Mouse (Mus musculus): ENCODE measurements at regions not wholly inside any gene's neighbourhood (a gene's known extent, or its start where the extent isn't known, plus 50 kb on each side); places are given as distances from the start of the nearest gene placed in this dataset.
A peak's percentile ranks its signal among the peaks of the same experiment; 100 is the strongest.

GRCm38 (mm10) chr3:120015376-120015775 lies 231.1 kb upstream of the Ptbp2 start:
- Histone ChIP-seq H3K9me3 (replicated peaks) (no peaks in the 10 kb centered on the region), H3K9ac (replicated peaks) (no peak overlapping the region), H3K4me1 (no peaks in the 10 kb centered on the region), H3K27ac (replicated peaks) (no peak overlapping the region), H3K36me3 (no peaks in the 10 kb centered on the region), H3K27me3 (replicated peaks) (no peaks in the 10 kb centered on the region), H3K4me3 (replicated peaks) (no peak overlapping the region), H3K4me2 (no peak overlapping the region)
- WGBS, result 86% methylated on average over 7 of the region's 7 CpGs
- ATAC-seq (ENCODE audit: low FRiP score), result no peak

- Histone ChIP-seq H3K27ac (replicated peaks) (no peak overlapping the region), H3K9me3 (replicated peaks) (no peaks in the 10 kb centered on the region), H3K4me2 (no peak overlapping the region), H3K27me3 (replicated peaks) (no peaks in the 10 kb centered on the region), H3K9ac (replicated peaks) (no peak overlapping the region), H3K4me3 (replicated peaks) (no peak overlapping the region), H3K36me3 (no peaks in the 10 kb centered on the region), H3K4me1 (no peaks in the 10 kb centered on the region)
- ATAC-seq (ENCODE audit: low FRiP score), result no peak
- 18% methylated on average over 3 of the region's 3 CpGs for WGBS
Observed at GRCm38 (mm10) chr3:120011861-120012260, 227.6 kb upstream of the Ptbp2 start.

GRCm38 (mm10) chr3:120008110-120008509 lies 223.8 kb upstream of the Ptbp2 start:
- ATAC-seq (ENCODE audit: low FRiP score), result no peak
- no peaks in the 10 kb centered on the region for H3K36me3 ChIP-seq
- H3K27me3 ChIP-seq (replicated peaks), result no peaks in the 10 kb centered on the region
- no peak overlapping the region for H3K9ac ChIP-seq (replicated peaks)
- no peak overlapping the region for H3K27ac ChIP-seq (replicated peaks)
- H3K4me3 ChIP-seq (replicated peaks), result no peak overlapping the region
- H3K4me1 ChIP-seq, result no peaks in the 10 kb centered on the region
- WGBS, result 93% methylated on average over 3 of the region's 3 CpGs
- no peak overlapping the region for H3K4me2 ChIP-seq
- no peaks in the 10 kb centered on the region for H3K9me3 ChIP-seq (replicated peaks)

GRCm38 (mm10) chr3:120004588-120004987 lies 220.3 kb upstream of the Ptbp2 start:
- Histone ChIP-seq H3K4me1 (no peaks in the 10 kb centered on the region), H3K4me3 (replicated peaks) (no peak overlapping the region), H3K27ac (replicated peaks) (no peak overlapping the region), H3K4me2 (no peak overlapping the region), H3K9ac (replicated peaks) (no peak overlapping the region), H3K36me3 (no peaks in the 10 kb centered on the region), H3K27me3 (replicated peaks) (no peaks in the 10 kb centered on the region), H3K9me3 (replicated peaks) (no peaks in the 10 kb centered on the region)
- no peak for ATAC-seq (ENCODE audit: low FRiP score)
- WGBS, result 69% methylated on average over 3 of the region's 3 CpGs

- Histone ChIP-seq H3K36me3 (no peaks in the 10 kb centered on the region), H3K27ac (replicated peaks) (no peak overlapping the region), H3K9ac (replicated peaks) (no peak overlapping the region), H3K4me3 (replicated peaks) (no peak overlapping the region), H3K27me3 (replicated peaks) (no peaks in the 10 kb centered on the region), H3K9me3 (replicated peaks) (no peaks in the 10 kb centered on the region), H3K4me1 (peaks cover 4% of the 10 kb centered on the region; the same call in 1 of the 2 replicates), H3K4me2 (no peak overlapping the region)
- no peak for ATAC-seq (ENCODE audit: low FRiP score)
- 79% methylated on average over 5 of the region's 5 CpGs for WGBS
Observed at GRCm38 (mm10) chr3:120000281-120000680, 216.0 kb upstream of the Ptbp2 start.

- no peaks in the 10 kb centered on the region for H3K27me3 ChIP-seq (replicated peaks)
- H3K36me3 ChIP-seq, result no peaks in the 10 kb centered on the region
- H3K4me3 ChIP-seq (replicated peaks), result no peak overlapping the region
- H3K9ac ChIP-seq (replicated peaks), result no peak overlapping the region
- no peak overlapping the region for H3K4me2 ChIP-seq
- no peaks in the 10 kb centered on the region for H3K9me3 ChIP-seq (replicated peaks)
- H3K27ac ChIP-seq (replicated peaks), result no peak overlapping the region
- WGBS, result 54% methylated on average over 9 of the region's 9 CpGs
- no peak for ATAC-seq (ENCODE audit: low FRiP score)
- H3K4me1 ChIP-seq, result peaks cover 4% of the 10 kb centered on the region; the same call in 1 of the 2 replicates
Observed at GRCm38 (mm10) chr3:119996258-119996988, 212.2 kb upstream of the Ptbp2 start.

GRCm38 (mm10) chr3:119995781-119996180 lies 211.5 kb upstream of the Ptbp2 start:
- WGBS, result 33% methylated on average over 4 of the region's 4 CpGs
- no peak overlapping the region for H3K4me2 ChIP-seq
- H3K9ac ChIP-seq (replicated peaks), result no peak overlapping the region
- no peaks in the 10 kb centered on the region for H3K27me3 ChIP-seq (replicated peaks)
- no peak overlapping the region for H3K4me3 ChIP-seq (replicated peaks)
- H3K27ac ChIP-seq (replicated peaks), result no peak overlapping the region
- no peaks in the 10 kb centered on the region for H3K9me3 ChIP-seq (replicated peaks)
- peak; percentile 53; the same call in 1 of the 2 replicates for ATAC-seq (ENCODE audit: low FRiP score)
- peaks cover 4% of the 10 kb centered on the region; the same call in 1 of the 2 replicates for H3K4me1 ChIP-seq
- H3K36me3 ChIP-seq, result no peaks in the 10 kb centered on the region

- ATAC-seq (ENCODE audit: low FRiP score), result no peak
- H3K27me3 ChIP-seq (replicated peaks), result no peaks in the 10 kb centered on the region
- WGBS, result 63% methylated on average over 3 of the region's 3 CpGs
Observed at GRCm38 (mm10) chr3:119987245-119987852, 203.1 kb upstream of the Ptbp2 start.

GRCm38 (mm10) chr3:119977349-119977748 lies 193.1 kb upstream of the Ptbp2 start:
- no peak overlapping the region for H3K9ac ChIP-seq (replicated peaks)
- H3K4me1 ChIP-seq, result no peaks in the 10 kb centered on the region
- no peaks in the 10 kb centered on the region for H3K9me3 ChIP-seq (replicated peaks)
- no peaks in the 10 kb centered on the region for H3K36me3 ChIP-seq
- no peak for ATAC-seq (ENCODE audit: low FRiP score)
- no peak overlapping the region for H3K4me3 ChIP-seq (replicated peaks)
- H3K4me2 ChIP-seq, result no peak overlapping the region
- H3K27me3 ChIP-seq (replicated peaks), result no peaks in the 10 kb centered on the region
- H3K27ac ChIP-seq (replicated peaks), result no peak overlapping the region
- WGBS, result 96% methylated on average over 1 of the region's 1 CpGs

More at GRCm38 (mm10) chr3:119987245-119987852, 203.1 kb upstream of the Ptbp2 start:
- Histone ChIP-seq H3K4me2 (no peak overlapping the region), H3K9ac (replicated peaks) (no peak overlapping the region), H3K4me1 (no peaks in the 10 kb centered on the region), H3K4me3 (replicated peaks) (no peak overlapping the region), H3K36me3 (no peaks in the 10 kb centered on the region), H3K27ac (replicated peaks) (no peak overlapping the region), H3K9me3 (replicated peaks) (no peaks in the 10 kb centered on the region)

GRCm38 (mm10) chr3:119976363-119976762 lies 192.1 kb upstream of the Ptbp2 start:
- no peak overlapping the region for H3K27ac ChIP-seq (replicated peaks)
- no peak overlapping the region for H3K9ac ChIP-seq (replicated peaks)
- no peak for ATAC-seq (ENCODE audit: low FRiP score)
- H3K36me3 ChIP-seq, result no peaks in the 10 kb centered on the region
- no peak overlapping the region for H3K4me3 ChIP-seq (replicated peaks)
- no peak overlapping the region for H3K4me2 ChIP-seq
- no peaks in the 10 kb centered on the region for H3K4me1 ChIP-seq
- H3K9me3 ChIP-seq (replicated peaks), result no peaks in the 10 kb centered on the region
- 90% methylated on average over 3 of the region's 3 CpGs for WGBS
- no peaks in the 10 kb centered on the region for H3K27me3 ChIP-seq (replicated peaks)

- no peaks in the 10 kb centered on the region for H3K36me3 ChIP-seq
- H3K4me3 ChIP-seq (replicated peaks), result no peak overlapping the region
- peaks cover 13% of the 10 kb centered on the region for H3K4me1 ChIP-seq
- no peak for ATAC-seq (ENCODE audit: low FRiP score)
- no peak overlapping the region for H3K9ac ChIP-seq (replicated peaks)
- H3K27ac ChIP-seq (replicated peaks), result no peak overlapping the region
- WGBS, result 24% methylated on average over 5 of the region's 5 CpGs
- no peaks in the 10 kb centered on the region for H3K27me3 ChIP-seq (replicated peaks)
- no peaks in the 10 kb centered on the region for H3K9me3 ChIP-seq (replicated peaks)
- H3K4me2 ChIP-seq, result no peak overlapping the region
Observed at GRCm38 (mm10) chr3:119958799-119959467, 174.7 kb upstream of the Ptbp2 start.

GRCm38 (mm10) chr3:119957529-119957928 lies 173.3 kb upstream of the Ptbp2 start:
- no peak overlapping the region for H3K4me2 ChIP-seq
- H3K27ac ChIP-seq (replicated peaks), result no peak overlapping the region
- no peak for ATAC-seq (ENCODE audit: low FRiP score)
- no peak overlapping the region for H3K4me3 ChIP-seq (replicated peaks)
- H3K9me3 ChIP-seq (replicated peaks), result no peaks in the 10 kb centered on the region
- 72% methylated on average over 8 of the region's 8 CpGs for WGBS
- no peaks in the 10 kb centered on the region for H3K36me3 ChIP-seq
- H3K4me1 ChIP-seq, result peaks cover 13% of the 10 kb centered on the region
- H3K27me3 ChIP-seq (replicated peaks), result no peaks in the 10 kb centered on the region
- no peak overlapping the region for H3K9ac ChIP-seq (replicated peaks)

Data from neural tube, embryonic 15.5 days (tissue).